Mouse (Mus musculus): ENCODE data around the gene Akr7a5. TPM values are rescaled to one million over a fixed set of nuclear protein-coding genes. Genes with fewer than 3 reads are reported as not detected.

Akr7a5 gene
- polyA plus RNA-seq (2012) = 84.9 and 86.8 TPM in 2 replicates

DNA sequence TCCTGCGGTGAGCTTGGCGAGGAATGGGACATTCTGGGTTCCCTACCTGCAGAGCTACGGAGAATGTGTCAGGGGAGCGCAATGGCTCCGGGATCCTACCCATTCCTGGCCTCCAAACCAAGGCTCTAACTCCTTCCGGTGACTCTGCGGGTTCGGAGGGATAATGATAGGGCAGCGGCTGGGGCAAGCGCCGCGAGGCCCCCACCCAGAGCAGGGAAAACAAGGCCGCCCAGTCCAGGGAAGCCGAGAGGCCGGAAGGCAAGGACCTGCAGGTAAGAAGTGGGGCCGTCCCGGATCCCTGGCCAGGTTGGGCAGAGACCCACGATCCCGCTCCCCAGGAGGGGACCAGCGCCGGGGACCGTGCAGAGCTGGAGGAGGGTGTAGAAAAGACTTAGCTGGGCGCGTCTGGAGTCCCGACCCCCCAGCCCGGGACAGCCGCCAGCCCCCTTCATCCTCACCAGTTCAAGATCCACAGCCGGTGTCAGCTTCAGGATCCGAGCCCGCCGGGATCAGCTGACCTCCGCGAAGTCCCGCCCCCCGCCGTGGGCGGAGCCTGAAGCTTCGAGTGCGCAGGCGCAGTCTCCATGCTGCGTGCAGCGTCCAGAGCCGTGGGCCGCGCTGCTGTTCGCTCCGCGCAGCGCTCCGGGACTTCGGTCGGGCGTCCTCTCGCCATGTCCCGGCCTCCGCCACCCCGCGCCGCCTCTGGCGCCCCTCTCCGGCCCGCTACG, at the start of gene Akr7a5, which contains the start of gene Pqlc2:
Gene Akr7a5, plus strand, starts transcription at position 574 of the 728 bp plus-strand sequence.
Gene Pqlc2, minus strand, starts transcription at position 538 of the 728 bp plus-strand sequence.
- TF ChIP-seq GATA1 (IDR thresholded peaks at IDR 0.05; ENCODE audit: low read length) = no peak

DNA sequence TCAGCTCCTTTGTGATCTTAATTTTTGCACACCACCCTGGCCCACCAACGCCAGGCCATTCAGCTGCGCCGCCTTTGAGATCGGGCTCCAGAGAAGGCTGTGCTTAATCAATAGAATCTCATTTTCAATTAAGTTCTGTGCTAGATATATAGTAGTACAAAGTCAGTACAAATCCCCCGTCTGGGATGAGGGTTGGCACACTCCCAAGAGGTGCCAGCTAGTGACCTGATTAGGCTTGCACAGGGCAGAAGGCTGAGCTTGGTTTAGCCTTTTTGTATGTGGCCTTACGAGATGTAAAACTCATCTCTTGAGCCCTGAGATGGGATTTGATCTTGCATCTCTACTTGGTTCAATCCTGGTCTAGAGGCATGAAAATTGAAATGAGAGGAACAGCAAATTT, 47.6 kb upstream of the Akr7a5 start:
- no peak for TF ChIP-seq GATA1 (IDR thresholded peaks at IDR 0.05; ENCODE audit: low read length)

DNA sequence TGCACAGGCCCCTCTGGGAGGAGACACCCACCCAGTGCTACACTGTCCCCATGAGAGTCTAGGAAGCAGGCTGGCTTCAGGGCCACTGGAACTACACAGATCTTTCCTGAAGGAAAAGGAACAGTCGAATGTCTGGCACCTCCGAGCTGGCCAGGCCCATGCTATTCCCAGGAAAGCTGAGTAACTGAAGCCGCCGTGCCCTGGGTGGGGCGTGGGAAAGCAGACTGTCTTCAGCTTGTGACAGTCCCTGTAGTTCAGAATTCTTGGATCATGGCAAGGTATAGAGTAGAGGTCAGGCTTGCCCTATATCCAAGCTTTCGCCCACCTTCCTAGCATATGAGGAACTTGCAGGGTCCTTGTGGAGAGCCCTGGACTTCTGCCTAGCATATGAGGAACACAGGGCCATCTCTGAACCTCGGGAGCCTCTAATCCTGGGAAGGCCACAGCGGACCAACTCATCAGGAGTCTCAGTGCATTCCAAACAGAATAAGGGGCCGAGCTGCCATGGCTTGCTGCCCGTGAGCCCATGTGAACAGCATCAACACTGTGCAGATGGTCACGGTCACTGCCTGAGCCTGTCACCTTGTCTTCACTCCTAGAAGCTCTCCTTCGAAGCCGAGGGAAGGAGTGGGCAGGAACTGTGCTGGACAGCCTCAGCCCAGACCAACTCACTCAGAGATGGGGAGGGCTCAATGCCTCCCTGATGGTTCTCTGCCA, 44.6 kb upstream of the Akr7a5 start:
- no peak for TF ChIP-seq GATA1 (IDR thresholded peaks at IDR 0.05; ENCODE audit: low read length)

DNA sequence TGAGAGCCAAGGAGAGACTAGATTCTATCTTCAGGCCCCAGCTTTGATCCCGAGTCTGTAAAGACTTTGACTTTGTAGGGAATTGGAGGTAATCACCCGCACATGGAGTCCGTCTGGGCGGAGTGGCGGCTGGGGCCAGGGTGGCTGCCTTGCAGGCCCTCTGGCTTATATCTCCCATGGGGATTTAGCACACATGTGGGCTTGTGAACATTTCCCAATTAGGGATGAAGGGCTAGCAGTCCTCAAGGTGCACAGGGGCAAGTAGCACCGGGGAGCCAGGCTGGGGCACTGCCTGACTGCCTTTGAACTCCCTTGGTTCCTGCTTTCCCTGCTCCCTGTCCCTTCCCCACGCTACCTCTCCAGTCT, 44.1 kb upstream of the Akr7a5 start:
- TF ChIP-seq GATA1 (IDR thresholded peaks at IDR 0.05; ENCODE audit: low read length) = no peak

DNA sequence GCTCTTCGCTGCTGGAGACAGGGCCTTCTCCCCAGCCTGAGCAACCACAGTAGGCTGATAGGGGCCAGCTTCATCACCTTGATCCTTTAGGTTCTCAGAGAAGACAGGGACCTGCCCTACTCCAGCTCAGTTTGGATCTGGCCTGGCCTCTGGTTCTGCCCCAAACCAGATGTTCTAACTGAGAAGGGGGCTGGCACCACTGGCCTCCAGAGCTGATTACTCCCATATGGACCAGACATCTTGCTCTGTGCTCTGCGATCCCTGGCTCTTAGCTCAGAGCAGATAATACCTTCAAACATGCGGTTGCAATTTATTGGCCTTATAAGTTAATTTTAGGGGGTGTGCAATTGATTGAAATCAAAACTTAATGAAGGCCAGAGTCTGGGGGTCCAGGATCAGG, 43.2 kb upstream of the Akr7a5 start:
- TF ChIP-seq GATA1 (IDR thresholded peaks at IDR 0.05; ENCODE audit: low read length) = no peak

DNA sequence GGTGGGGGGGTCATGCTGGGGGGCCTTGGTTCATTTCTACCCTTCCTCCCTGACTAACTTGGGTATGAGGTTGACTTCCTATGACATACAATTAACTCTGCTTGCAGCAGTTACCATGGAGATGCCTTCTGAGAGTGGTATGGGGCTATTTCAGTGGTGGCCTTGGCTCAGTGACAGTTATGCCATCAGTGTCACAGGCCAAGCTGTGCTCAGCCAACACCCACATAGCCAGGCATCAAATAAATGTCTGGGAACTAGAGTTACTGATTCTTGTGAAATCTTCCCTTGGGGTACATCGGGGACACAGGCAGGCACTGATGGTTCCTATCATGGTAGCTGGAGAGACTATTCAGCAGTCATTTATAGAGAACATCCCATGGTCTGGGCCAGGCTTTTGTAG, 42.3 kb upstream of the Akr7a5 start:
- no peak for TF ChIP-seq GATA1 (IDR thresholded peaks at IDR 0.05; ENCODE audit: low read length)

DNA sequence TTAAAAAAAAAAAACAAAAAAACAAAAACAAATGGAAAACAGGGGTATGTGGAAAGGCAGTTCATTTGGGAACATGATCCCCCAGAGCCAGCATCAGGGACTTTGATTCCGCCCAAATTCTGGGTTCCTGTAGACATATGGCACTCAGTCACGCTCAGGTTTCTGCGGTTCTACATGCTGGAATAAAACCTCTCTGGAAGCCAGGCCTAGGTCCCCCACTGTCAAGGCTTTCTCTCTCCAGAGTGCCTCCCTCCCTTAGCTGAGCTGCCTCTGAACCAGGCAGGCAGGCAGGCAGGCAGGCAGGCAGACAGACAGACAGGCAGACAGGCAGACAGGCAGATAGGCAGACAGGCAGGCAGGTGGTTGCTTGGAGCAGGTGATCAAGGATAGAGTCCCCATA, 40.4 kb upstream of the Akr7a5 start:
- TF ChIP-seq GATA1 (IDR thresholded peaks at IDR 0.05; ENCODE audit: low read length) = no peak

DNA sequence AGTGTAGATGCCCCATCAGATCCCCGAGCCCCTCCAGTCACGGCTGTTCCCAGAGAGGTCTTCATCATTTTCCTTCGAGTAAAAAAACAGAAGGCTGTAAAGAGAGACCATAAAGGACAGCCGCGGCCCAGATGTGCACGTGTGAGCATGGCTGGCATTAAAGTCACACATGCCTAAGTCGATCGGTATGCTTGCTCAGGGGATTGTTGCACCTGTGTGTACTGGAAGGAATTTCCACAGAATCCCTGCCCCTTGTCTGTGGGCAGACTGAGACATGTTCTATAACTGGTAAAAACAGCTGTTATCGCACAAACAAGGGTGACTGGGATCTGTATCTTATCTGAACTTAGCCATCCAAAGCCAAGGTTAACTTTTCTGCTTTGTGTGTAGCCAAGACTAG, 39.0 kb upstream of the Akr7a5 start:
- no peak for TF ChIP-seq GATA1 (IDR thresholded peaks at IDR 0.05; ENCODE audit: low read length)

DNA sequence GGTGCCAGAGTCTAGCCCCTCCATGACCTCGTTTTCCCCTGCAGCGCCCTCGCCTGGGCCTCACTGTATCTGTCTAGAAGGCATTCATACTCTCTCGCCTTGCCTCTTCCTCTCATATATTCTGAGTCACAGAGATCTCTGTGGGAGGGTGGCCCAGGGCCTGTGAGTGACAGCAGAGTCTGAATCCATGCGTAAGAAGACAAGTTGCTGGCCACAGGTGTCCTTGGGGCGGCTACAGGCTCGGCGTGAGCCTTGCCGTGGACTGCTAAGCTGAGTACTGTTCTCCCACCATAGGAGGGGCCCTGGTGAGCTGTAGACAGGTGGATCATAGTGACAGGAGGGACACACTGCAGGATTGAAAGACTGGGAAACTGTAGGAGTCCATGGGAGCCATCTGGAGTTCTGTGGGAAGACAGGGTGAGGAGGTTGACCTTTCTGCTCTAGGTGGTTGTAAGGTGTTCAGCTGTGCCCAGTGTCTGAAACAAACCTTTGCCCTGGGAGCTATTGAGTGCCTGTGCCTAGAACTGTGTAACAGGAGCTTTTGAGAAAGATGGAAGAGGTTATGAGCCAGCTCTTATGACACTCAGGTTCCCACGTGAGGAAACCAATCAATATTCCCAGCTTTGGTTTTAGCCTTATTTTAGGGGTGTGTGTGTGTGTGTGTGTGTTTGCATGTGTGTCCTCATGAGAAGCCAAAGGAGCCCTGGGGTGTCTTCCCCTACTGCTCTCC, 37.4 kb upstream of the Akr7a5 start:
- no peak for TF ChIP-seq GATA1 (IDR thresholded peaks at IDR 0.05; ENCODE audit: low read length)

DNA sequence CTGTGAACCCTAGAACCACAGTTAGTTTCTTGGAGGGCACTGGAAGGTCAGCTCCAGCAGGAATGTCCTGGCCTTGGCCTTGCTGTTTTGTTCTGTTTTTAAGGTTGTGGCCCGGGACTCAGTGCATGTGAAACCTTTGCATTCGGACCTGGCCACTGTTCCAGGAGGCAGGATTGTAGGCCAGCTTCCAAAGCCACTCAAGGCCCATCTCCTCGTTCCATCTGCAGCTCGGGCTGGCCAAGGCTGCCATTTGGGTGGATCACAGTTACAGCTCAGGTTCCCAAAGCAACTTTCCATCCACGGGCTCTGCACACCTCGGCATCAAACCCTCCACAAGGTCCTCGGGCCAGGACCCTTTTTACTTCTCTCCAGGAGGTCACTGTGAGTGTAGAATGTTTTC, 36.0 kb upstream of the Akr7a5 start:
- no peak for TF ChIP-seq GATA1 (IDR thresholded peaks at IDR 0.05; ENCODE audit: low read length)

DNA sequence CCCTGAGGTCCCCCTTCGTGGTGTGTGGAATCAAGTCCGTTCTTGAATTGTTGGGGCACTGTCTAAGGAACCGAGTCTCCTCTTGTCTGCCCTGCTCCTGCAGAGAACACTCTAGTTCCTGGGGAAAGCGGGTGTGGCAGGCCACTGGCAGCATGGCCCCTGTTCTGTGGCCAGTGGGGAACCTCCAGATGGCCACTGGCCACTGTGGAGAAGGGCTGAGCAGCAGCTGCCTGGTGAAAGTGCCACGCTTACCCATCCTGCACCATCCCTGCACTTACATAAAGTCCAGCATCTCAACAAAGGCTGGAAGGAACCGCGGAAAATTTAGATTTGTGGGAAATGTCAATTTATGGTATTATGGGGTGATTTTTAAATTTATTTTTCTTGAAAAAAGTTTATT, 34.1 kb upstream of the Akr7a5 start:
- TF ChIP-seq GATA1 (IDR thresholded peaks at IDR 0.05; ENCODE audit: low read length) = no peak

DNA sequence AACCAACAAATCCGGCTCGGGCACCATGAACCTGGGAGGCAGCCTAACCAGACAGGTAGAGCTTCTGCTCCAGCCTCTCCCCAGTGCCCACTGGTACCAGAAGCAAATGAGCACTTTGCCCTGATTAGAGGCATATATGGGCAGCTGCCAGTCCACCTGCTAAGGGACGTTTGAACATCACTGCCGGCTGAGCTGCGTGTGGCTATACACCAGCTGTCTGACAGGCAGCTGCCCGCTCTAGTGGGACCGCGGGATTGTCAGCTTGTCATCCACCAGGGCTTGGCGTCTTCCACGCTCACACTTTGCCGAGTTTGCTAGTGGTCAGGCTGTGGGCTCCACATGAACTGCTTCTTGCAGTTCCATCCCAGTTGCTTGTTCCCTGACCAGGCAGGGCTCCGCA, 30.0 kb upstream of the Akr7a5 start:
- TF ChIP-seq GATA1 (IDR thresholded peaks at IDR 0.05; ENCODE audit: low read length) = no peak

DNA sequence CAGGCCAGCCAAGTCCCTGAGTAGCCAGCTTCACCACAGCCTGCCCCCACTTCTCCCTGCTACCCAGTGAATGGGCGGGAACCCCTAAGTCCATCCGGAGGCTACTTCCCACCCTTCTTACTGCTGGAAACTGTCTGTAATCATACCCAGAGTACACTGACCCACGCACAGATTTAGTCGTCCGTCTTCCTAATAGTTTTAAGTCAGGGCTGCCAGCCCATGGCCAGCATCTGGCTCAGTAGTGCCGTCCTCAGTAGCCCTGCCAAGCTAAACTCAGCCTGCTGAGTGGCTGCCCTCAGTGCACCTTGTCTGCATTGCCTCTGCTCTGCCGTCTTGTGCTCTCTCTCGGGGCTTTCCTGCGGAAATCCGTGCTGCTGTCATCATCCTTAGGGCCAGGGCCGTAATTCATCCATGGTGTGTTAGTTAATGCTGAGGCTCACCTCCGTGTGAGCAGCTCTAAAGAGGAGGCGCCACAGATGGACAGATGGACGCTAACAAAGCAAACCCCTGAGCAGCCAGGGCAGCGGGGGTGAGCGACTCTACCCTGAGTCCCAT, 28.7 kb upstream of the Akr7a5 start:
- no peak for TF ChIP-seq GATA1 (IDR thresholded peaks at IDR 0.05; ENCODE audit: low read length)

DNA sequence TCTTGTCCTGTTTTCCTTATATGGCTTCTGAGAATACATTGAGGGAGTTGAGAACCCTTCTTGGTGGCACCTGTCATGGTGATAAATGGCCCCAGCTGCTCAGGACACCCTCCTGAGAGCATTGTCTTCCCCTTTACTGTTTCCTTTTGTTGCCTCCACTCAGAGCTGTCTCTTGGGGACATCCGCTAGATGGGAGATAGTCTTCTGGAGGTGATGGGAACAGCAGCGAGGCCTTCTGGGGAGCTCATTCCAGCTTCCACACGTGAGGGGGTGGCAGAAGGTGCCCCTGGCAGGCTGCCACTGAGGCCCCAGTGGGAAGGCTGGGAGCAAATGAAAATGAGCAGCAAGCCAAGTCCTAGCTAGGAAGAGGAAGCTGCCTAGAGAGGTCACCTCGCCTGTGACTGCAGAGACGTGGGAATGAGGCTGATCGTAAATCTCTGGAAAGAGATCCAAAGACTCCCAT, 27.6 kb upstream of the Akr7a5 start:
- TF ChIP-seq GATA1 (IDR thresholded peaks at IDR 0.05; ENCODE audit: low read length) = no peak

DNA sequence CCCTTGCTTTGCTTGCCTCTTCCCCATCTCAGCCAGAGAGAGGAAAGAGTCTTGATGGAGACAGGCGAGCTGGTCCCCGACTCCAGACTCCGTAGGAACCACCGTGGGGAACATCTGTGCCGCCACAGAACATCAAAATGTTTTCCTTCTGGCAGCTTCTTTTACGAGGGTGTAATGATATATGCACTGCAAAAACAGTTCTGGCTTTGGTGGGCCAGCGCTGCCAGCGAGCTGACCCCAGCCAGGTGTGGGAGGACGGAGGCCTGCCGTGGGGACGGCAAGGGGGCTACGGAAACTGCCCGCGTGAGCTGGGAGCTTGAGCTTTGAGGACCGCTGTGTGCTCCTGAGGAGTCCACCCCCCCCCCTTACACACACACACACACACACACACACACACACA, 25.7 kb upstream of the Akr7a5 start:
- no peak for TF ChIP-seq GATA1 (IDR thresholded peaks at IDR 0.05; ENCODE audit: low read length)

DNA sequence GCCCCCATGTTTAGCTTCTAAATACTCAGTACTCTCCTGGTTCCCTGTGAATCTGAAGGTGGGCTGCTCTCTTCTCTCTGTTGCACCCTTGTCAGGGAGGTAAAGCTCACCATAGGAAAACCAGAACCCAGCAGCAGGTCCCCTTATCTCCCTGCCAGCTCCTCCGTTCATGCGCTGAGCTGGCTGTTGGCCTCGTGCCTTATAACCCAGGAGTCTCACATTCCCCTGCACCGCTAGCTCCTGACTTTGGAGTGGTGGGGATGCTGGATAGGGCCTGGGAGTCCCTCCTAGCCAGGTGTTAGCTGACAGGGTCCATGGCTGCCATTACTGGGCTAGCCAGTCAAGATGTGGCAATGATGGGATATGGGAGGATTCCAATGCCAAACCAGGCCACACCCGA, 24.3 kb upstream of the Akr7a5 start:
- no peak for TF ChIP-seq GATA1 (IDR thresholded peaks at IDR 0.05; ENCODE audit: low read length)
